Mouse (Mus musculus) embryonic fibroblast, embryonic 13.5 days (primary cell): ENCODE data around the gene Ppp1r9a. TPM values are rescaled to one million over a fixed set of nuclear protein-coding genes. Genes with fewer than 3 reads are reported as not detected.

ENCODE experiments used
- H3K27ac ChIP-seq: 2 replicates; pipeline ENCODE4 v1.5.1; 2012; ENCODE audit warnings: low read length, control low read depth, inconsistent platforms; ENCODE audit not compliant: insufficient read depth
- H3K4me1 ChIP-seq: 2 replicates; pipeline ENCODE4 v1.6.1; 2011; ENCODE audit warnings: low read length; ENCODE audit not compliant: control insufficient read depth, insufficient read depth
- H3K4me3 ChIP-seq: 2 replicates; pipeline ENCODE4 v1.5.1; 2011; ENCODE audit warnings: mild to moderate bottlenecking, control low read depth, low read length; ENCODE audit not compliant: insufficient read depth
- CTCF ChIP-seq: IDR thresholded peaks from 2 replicates; pipeline ENCODE4 v1.5.1; 2011; ENCODE audit warnings: mild to moderate bottlenecking, control low read depth, low read length, moderate library complexity, borderline replicate concordance; ENCODE audit not compliant: insufficient read depth
- POLR2A ChIP-seq: IDR thresholded peaks from 2 replicates; pipeline ENCODE4 v1.6.1; 2011; ENCODE audit warnings: low read depth, mild to moderate bottlenecking, control low read depth, low read length, moderate library complexity
- polyA plus RNA-seq: library from polyadenylated mRNA; stranded (reverse); fragments of >200 nt; gene quantifications from 2 replicates; pipeline ENCODE4 v1.2.4, GENCODE M21; 2011; ENCODE audit warnings: low read depth; ENCODE audit not compliant: missing spikeins, insufficient read length

Gene Ppp1r9a
- polyA plus RNA-seq, 1 experiment = 4.0 TPM

DNA sequence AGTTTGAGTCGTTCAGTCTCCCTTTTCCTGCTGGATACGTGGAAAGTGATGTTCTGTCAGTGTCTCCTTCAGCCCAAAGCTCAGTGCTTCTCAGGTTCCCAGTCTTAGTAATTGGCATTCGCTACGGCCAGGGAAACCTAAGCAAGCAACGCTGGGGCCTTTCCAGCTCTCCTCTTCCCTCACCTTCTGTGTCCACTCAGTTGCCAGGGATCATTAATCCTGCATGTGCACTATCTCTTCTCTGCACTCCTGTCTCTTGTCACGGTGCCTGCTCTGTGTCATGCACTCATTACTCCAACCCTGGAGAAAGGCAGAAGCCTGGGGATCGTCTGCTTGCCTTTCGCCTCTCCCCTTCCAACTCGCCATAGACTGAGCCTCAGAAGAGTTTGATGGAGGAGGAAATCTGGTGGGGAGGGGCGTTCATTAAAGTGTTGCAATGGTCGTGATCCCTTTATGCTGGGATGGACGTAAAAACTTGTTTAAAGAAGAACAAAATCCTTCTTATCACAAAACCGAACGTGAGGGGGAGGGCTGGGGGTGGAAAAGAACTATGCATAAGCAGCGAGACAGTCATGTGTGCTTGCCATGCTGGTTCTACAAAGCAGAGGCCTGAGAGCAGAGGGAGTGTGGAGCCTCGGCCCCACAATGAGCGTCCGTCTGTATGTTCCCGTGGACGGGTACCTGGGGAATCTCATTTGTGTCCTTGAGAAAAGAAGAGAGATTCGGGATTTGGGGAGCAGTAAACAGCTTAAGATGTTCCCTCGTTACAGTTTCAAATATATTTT is 103.0 kb downstream of the Ppp1r9a start:
- no peak for TF ChIP-seq POLR2A
- TF ChIP-seq CTCF = no peak
- no peak overlapping the region for H3K4me3 ChIP-seq
- H3K4me1 ChIP-seq = peaks cover 9% of the 10 kb centered on the region
- H3K27ac ChIP-seq = no peak overlapping the region

DNA sequence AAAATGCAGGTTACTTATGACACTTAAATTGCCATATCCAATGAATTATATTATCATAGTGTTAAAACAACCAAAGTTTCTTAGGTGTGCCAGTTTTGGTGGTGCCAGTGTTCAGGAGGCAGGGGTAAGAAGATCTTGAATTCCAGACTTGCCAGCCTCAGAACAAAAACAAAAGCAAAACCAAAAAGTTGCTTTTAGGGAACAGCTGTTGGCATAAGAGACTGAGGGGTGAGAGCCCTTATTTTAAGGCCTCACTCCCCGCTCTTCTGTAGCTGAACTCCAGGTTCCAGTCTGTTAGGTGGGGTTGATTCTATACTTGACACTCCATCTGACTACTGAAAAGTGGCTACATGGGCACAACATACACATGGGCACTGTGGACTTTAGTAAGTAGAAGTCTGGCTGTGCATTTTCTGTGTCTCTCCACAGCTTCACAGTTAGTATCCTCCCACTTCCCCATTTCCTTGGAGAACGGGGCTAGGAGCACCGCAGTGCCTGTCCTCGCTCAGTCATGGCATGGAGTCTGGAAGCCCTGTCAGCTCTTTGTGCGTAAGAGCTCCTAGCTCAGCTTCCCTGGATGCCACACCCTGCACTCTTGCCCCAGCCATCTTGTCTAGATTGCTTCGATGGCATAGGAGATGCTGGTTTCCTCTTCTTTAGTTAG is 103.7 kb downstream of the Ppp1r9a start:
- H3K27ac ChIP-seq = no peak overlapping the region
- TF ChIP-seq POLR2A (no peak), CTCF (no peak)
- peaks cover 9% of the 10 kb centered on the region for H3K4me1 ChIP-seq
- H3K4me3 ChIP-seq = no peak overlapping the region

DNA sequence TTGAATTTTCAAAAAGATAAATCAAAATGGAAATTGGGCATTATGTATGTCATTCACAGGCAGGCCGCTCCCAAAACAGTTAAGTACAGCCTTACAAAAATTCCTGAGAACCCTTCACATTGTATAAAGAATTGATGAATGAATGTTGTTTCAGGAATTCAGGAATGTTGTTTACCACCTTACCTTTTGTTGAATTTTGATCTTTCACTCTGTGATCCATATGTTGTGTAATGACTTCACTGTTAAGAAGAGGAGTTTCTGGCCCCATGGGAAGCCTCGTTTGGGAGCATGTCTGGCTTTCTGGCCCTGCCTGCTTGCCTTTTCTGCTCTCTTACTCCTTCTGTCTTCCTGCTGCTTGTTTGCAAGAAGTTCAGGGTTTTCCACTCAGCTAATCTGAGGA is 105.4 kb downstream of the Ppp1r9a start:
- H3K4me1 ChIP-seq = peaks cover 9% of the 10 kb centered on the region
- TF ChIP-seq CTCF (no peak), POLR2A (no peak)
- H3K4me3 ChIP-seq = no peak overlapping the region
- H3K27ac ChIP-seq = no peak overlapping the region

DNA sequence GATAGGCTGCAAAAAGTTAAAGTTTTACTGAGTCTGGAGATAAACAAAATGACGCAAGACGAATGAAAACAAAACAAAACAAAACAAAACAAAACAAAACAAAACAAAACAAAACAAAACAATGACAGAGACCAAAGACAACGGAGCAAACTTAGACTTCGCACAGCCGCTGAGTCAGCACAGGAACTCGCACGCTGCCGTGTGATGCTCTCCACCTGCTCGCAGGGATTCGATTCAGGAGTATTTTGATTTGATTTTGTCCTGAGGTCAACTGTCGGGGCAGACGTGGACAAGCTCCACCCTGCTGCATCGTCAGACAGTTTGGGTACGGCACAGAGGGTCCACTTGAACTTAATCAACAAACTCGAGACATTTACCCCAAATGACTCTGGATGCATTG is 105.9 kb downstream of the Ppp1r9a start:
- TF ChIP-seq CTCF (no peak), POLR2A (no peak)
- H3K4me1 ChIP-seq = peaks cover 9% of the 10 kb centered on the region
- no peak overlapping the region for H3K27ac ChIP-seq
- H3K4me3 ChIP-seq = no peak overlapping the region

DNA sequence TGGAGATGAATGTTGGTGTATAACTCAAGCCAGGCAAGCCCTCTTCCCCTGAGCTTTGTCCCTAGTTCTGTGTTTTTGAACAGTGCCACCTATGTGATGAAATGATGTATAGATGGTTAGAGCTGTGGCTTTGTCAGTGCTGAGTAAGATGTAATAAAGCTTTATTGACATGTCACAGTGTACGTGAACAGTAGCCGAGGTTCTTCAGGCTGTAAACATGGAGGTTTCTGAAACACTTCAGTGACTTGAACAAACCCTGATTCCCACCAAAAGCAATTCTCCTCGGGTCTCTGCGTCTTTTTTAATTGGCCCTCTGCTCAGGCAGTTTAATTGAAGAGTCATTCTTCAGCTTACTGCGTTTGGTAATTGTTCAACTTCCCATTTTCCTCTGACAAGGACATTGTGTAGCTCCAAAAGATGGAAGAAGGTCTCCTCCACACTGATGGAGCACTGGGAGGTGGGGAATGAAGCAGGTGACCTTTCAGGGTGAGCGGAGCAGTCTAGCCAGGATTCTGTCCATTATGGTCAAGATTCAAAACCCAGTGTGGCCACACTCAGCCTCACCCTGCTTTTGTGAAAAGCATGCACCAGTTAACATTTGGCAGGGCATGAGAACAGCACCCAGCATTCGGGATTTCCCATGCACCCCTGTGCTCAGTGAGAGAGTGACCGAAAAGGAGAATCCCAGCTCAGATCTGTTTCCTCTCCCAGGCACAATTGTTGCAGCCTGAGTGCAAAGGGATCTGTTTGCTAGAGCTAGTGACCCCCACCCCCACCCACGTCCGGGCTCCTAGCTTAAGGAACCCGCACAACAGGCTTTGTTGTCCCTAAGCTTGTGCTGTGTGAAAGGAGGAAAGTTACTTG is 108.1 kb downstream of the Ppp1r9a start:
- H3K27ac ChIP-seq = no peak overlapping the region
- TF ChIP-seq CTCF (no peak), POLR2A (no peak)
- no peak overlapping the region for H3K4me3 ChIP-seq
- peaks cover 2% of the 10 kb centered on the region for H3K4me1 ChIP-seq

DNA sequence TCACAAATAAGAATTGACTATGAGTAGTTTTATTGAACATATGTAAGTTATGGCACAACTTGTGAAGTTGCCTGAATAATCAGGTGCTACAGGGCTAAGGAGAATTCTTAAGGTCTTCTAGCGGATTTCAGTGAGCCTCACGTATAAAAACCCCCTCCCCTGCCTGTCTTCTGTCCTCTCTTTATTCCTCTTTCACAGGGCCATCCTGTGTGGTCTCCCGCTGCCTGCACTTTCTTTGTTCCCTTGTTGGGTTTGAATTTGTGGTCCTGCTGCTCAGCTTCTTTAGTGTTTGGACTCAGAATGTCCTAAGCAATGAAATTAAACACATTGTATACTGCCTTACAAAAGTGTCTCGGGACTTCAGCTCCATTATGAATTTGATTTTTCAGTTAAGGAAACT is 110.1 kb downstream of the Ppp1r9a start:
- no peaks in the 10 kb centered on the region for H3K4me1 ChIP-seq
- TF ChIP-seq POLR2A = no peak
- TF ChIP-seq CTCF = no peak
- H3K4me3 ChIP-seq = no peak overlapping the region
- H3K27ac ChIP-seq = no peak overlapping the region

DNA sequence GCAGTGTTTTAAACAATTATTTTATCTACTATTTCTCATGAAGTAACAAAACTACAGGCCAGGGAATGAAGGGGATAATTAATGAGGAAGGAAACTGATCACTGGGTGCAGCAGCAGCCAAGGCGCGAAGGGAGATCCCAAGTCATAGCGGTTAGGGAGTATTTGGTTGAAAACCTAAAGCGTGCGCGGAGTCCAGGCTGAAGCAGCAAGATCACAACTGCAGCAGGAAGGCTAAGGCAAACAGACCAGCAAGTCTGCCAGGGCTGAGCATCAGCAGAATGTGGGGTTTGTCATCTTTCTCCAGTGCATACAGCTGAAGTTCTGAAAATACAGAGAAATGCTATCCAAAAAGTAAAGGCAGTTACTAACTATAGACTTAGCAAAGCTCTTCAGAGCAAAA is 111.8 kb downstream of the Ppp1r9a start:
- H3K4me3 ChIP-seq = no peak overlapping the region
- no peak overlapping the region for H3K27ac ChIP-seq
- TF ChIP-seq POLR2A = no peak
- TF ChIP-seq CTCF = no peak
- H3K4me1 ChIP-seq = no peaks in the 10 kb centered on the region

DNA sequence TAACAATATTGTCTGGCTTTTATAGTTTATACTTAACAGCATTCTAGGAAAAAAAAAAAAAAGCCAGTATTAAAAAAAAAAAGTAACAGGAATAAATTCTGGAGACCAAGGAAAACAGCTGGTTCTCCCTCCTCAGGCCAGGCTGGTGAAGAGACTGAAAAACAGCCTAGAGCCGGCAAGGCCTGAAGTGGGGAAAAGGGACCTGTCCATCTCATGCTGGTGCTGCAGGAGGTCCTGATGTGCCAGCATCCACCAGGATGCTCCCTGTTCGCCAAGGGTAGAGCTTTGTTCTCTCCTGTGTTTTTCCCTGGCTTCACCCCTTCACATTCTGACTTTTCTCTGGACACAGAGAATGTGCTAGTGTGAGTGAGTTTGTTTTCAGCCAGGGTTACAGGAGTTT is 112.5 kb downstream of the Ppp1r9a start:
- Histone ChIP-seq H3K27ac (no peak overlapping the region), H3K4me3 (no peak overlapping the region)

DNA sequence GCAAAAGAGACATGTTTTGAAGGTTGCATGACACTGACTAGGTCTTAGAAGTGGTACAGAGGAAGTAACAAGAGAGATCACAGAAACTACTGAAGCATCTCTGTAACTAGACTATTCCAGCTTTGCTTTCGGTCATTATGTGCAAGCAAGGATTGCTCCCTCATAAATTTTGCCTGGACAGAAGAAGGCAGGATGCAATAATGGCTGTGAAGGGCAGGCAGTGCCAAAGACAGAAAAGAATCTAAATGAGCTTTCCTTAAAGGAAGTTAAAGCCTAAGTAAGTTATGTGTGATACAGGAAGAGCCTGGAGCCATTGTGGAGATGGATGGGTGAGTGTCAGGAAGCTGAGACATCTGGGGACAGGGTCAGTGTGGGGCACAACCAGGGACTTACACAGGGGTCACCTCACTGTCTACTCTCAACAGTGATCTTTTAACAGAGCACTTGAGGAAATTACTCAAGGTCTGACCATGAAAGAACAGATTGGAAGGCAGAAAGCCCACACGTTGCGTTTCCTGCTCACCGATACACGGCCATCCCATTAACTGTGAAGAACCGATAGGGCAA is 115.3 kb downstream of the Ppp1r9a start:
- no peak for TF ChIP-seq CTCF
- TF ChIP-seq POLR2A = no peak
- H3K4me1 ChIP-seq = no peaks in the 10 kb centered on the region
- H3K4me3 ChIP-seq = no peak overlapping the region
- H3K27ac ChIP-seq = no peak overlapping the region

More for the DNA sequence above, 112.5 kb downstream of the Ppp1r9a start:
- no peaks in the 10 kb centered on the region for H3K4me1 ChIP-seq
- no peak for TF ChIP-seq POLR2A

DNA sequence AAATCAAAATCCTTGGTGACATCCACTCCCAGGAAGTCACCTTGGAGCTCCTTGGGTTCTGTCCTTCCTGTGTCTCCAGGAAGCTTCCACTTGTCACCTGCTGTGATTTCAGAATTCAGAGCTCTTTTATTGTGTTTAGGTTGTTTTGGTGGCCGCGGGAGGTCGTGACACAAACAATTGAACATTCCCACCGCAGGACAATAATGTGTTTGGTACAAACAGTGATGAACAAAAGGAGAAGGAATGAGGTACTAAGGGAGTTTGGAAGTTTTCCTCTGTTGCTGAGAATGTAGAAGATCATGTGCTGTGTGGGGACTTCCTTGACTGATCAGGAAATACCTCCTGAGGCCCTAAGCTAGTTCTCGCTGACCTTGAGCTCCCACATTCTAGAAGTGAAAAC is 116.5 kb downstream of the Ppp1r9a start:
- no peak overlapping the region for H3K4me3 ChIP-seq
- no peaks in the 10 kb centered on the region for H3K4me1 ChIP-seq
- TF ChIP-seq CTCF (no peak), POLR2A (no peak)
- H3K27ac ChIP-seq = no peak overlapping the region
